Mouse (Mus musculus): ENCODE measurements around the gene Trip10.
A peak's percentile ranks its signal among the peaks of the same experiment; 100 is the strongest.

Trip10 gene

DNA sequence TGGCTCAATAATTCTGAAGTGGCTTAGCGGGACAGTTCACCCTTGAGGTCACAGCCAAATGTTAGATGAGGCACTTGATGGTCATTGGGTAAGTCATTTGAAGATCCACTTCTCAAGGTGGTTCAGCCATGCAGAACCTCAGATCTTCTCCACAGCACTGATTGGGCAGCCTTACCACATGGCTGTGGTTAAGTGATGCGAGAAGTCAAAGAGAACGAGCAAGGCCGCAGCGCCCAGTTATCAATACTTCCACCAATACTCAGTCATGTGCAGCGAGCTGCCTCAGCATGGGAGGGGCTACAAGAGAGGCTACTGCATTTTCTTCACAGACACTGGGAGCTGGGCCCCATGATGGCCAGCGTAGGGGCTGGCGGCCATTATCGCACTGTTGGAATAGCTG, 43.7 kb downstream of the Trip10 start:
- DNase-seq, result no peak

DNA sequence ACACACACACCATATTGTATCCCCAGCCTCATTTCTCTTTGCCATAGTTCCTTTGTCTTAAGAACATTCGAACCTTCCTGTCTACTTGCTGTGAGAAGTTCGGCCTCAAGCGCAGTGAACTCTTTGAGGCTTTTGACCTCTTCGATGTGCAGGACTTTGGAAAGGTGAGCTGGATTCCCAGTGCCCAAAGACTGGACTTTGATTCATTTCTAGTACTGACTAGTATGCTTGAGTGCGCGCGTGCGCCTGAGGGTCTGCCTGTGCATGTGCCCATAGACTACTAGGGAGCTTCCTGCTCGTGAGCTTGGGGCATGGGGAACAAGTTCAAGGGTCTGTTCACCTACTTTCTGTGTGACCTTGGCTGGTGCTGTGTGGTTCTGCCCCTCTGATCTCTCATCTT, 46.7 kb downstream of the Trip10 start:
- no peak for DNase-seq

DNA sequence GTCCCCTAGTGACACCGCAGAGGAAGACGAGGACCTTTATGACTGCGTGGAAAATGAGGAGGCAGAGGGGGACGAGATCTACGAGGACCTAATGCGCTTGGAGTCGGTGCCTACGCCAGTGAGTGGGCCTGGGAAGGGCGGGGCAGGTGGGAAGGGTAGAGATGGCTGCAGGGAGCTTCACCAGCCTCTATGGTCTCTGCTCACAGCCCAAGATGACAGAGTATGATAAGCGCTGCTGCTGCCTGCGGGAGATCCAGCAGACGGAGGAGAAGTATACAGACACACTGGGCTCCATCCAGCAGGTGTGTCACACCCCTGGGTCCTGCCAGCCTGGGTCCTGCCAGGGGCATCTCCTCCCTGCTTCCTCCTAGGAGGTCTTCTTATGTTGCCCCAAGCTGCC, 47.8 kb downstream of the Trip10 start:
- DNase-seq, result no peak

DNA sequence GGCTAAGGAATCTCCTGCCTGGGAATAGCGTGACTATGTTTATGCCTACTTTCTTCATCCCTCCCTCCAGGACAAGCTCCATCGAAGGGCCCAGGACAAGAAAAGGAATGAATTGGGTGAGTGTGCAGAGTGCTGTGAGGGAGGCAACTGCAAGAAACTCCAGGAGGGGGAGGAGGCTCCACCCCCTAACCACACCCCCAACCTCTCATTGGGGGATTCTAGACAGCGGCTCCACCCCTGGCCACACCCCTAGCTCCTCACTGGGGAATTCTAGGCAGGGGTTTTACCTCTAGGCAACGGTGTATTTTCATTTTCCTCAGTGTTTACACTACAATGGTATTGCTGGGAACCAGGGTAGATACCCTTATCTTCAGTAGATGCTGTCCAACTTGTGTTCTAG, 56.3 kb downstream of the Trip10 start:
- peak; percentile 44 for DNase-seq

DNA sequence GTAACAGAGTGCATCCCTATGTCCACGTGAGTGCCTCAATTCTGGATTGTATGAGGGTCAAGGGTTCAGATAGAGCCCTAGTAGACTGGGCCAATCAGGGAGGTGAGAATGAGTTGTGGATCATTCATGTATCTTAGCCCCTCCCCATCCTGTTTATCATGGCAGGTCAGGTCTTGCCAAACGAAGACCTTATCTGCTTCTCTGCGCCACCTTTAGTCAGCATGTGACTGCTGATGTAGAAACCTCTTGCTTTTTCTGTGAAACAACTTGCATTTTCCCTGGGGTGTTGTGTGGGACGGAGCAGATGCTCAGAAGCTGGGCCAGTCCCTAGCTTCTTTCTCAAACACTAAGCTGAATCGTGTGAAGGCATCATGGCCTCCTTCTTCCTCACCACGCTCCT, 57.8 kb downstream of the Trip10 start:
- no peak for DNase-seq

DNA sequence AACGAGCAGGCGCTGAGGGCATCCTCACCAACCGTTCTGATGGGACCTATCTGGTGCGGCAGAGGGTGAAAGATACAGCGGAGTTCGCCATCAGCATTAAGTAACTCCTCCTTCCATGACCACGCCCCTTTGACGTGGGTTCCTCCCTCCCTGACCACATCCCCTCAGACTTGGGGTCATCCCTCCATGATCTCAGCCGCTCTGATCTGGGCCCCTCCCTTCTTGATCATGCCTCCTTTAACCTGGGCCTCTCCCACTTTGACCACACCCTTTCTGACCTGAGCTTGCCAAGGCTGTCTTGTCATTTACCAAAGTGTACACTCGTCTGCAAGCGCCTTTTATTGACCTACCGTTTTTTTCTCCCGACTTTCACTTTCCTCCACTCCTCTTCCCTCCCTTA, 62.5 kb downstream of the Trip10 start:
- no peak for DNase-seq

All from liver (tissue).